Mouse (Mus musculus): ENCODE results near the gene A430078G23Rik.
A peak's percentile ranks its signal among the peaks of the same experiment; 100 is the strongest.
"Not testable (repeated sequence)": the region's sequence is repeated elsewhere in the genome, so short reads cannot be mapped to it uniquely, and the experiment has no call there.

Gene A430078G23Rik

DNA sequence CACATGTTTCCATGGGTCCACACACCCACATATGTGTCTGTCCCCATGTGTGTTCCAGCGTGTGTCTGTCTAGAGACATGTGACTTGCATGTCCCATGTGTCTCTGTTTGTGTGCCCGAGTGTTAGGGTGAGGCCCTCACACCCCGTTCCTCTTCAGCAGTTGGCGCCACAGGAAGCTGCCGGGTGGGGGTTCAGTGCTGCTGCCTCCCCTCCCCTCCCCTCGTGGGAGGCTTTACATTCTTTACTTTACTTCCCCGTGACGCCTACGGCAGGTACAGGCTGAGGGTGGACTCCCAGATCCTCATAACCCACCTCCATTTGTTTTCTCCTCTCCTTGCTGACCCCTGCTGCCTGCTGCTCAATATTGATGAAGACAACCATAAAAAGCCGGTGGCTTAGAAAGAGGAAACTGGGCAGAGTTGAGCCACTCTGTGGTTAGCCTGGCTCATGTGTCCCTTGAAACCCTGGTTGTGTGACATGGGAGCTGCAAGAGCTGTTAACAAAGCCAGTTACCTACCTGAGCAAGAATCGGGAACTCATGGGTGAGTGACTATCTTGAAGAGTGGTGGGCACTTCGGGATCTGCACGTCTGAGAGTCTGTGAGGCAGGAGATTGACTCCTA, at the start of gene A430078G23Rik:
Gene A430078G23Rik (plus strand): TSS at position 227 of the 622 bp plus-strand sequence.
- DNase-seq (ENCODE audit: low spot score) = no peak

DNA sequence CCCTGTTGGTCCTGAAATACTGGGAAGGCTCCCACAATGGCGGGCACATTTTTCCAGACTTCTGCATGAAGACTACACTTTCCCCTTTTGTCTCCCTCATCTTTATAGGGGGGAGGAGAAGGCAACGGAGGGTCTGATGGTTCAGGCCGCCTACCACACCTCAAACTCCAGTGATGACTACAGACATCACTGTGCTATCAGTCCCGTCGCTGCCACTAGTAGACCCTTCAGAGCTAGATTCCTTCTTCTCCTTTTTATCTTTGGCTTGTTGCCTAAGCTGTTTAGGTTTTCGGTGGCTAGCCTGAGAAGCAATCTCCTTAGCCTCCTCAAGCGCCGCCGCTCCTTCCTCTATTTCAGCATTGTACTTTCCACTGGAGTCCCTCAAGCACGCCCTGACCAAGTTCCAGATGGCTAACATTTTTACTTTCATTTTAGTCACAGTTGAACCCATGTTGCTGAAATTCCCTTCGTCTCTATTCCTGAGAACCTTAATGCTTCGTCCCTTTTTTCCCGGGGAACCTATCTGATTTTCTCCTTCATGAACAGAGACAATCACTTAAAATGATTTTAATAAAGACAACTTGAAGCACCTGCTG, 44.9 kb upstream of the A430078G23Rik start:
- DNase-seq (ENCODE audit: low spot score) = not testable (repeated sequence)

DNA sequence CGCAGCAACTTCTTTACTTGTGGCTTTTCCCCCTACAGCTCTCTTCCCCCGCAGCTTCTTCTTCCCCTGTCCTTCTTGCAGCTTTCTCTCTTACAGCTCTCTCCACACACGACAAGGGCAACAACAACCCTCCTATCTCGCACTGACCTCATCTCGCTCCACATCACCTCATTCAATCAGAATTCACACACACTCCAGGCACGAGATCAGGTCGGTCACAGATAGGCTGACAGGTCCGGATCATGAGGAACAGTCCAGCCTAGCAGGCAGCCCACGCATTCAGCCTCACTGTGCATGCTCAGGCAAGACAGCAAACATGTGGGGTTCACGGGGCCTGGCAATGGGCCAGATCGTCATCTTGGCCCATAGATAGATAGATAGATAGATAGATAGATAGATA, 43.6 kb upstream of the A430078G23Rik start:
- no peak for DNase-seq (ENCODE audit: low spot score)

GRCm38 (mm10) chr8:3311482-3311881, 41.7 kb upstream of the A430078G23Rik start:
- no peak for DNase-seq (ENCODE audit: low spot score)

- not testable (repeated sequence) for DNase-seq (ENCODE audit: low spot score)
Observed at GRCm38 (mm10) chr8:3313417-3313816, 39.8 kb upstream of the A430078G23Rik start.

- no peak for DNase-seq (ENCODE audit: low spot score)
Observed at GRCm38 (mm10) chr8:3313843-3314242, 39.4 kb upstream of the A430078G23Rik start.

GRCm38 (mm10) chr8:3314345-3314744, 38.9 kb upstream of the A430078G23Rik start:
- DNase-seq (ENCODE audit: low spot score) = no peak

DNA sequence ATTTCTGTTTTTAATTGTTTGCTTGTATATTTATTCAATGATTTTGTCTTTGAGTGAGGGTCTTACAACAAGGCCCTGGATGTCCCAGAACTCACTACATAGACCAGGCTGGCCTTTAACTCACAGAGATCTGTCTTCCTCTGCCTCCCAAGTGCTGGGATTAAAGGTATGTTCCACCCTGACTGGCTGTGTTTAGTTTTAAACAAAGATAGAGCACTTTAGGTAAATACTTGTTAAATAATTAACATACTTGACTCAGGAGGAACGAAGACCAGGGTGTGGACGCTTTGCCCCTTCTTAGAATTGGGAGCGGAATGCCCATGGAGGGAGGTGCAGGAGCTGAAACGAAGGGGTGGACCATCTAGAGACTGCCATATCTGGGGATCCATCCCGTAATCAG, 36.6 kb upstream of the A430078G23Rik start:
- no peak for DNase-seq (ENCODE audit: low spot score)

GRCm38 (mm10) chr8:3319267-3319666, 33.9 kb upstream of the A430078G23Rik start:
- not testable (repeated sequence) for DNase-seq (ENCODE audit: low spot score)

DNA sequence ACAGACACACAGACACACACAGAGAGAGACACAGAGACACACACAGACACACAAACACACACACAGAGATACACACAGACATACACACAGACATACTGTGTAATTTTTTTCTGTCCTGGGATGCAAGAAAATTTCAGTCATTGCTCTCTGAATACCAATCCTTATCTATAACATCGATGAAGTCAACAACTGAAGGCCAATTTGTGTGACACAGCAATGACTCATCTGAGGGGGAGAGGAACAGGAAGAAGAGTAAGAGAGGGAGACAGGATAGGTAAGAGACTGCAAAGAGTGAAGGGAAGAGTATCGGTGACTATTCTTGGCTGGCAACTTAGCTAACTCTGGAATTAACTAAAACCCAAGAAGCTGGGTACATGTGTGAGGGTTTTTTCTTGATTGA, 29.0 kb upstream of the A430078G23Rik start:
- DNase-seq (ENCODE audit: low spot score) = no peak

DNA sequence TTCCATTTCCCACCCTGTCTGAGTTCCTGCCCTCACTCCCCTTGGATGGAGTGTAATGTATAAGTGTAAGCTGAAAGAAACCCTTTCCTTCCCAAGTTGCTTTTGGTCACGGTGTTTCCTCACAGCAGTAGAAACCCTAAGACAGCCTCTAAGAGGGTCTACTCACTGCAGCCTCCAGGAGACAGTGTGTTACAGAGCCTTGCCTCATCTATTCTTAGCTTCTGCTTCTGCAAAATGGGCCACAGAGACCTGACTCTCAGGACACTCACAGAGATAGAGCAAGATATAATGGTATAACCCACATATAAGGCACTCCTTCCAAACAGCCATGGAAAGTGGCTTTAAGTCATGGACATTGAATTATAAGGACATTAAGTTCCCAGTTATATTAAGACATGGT, 26.2 kb upstream of the A430078G23Rik start:
- no peak for DNase-seq (ENCODE audit: low spot score)

DNA sequence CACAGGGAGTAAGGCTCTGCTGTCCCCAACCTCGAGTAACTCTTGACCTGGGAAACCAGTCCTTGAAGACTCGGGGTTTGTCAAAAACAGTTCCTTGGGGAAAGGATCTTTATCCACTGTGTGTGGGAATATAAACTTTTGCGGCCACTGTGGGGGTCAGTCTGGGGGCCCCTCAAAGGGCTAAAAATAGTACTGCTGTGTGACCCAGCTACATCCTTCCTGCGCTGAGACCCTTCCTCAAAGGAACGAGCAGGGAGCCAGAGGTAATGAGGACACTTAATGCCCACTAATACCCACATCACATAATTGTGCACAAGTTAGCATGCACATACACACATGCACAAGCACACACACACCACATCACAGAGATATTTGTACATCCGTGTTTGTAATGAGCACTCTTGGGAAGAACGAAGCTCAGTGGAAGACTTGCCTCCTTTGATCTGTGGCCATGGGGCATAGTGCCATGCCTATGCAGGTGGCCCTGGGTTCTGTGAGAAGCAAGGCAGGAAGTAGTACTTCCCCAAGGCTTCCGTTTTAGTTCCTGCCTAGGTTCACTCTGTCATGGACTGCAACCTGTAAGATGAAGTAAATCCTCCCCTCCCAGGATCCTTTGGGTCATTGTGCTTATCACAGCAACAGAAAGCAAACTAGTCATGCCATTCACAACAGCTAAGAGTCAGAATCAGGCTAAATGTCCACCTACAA, 25.5 kb upstream of the A430078G23Rik start:
- DNase-seq (ENCODE audit: low spot score) = no peak

DNA sequence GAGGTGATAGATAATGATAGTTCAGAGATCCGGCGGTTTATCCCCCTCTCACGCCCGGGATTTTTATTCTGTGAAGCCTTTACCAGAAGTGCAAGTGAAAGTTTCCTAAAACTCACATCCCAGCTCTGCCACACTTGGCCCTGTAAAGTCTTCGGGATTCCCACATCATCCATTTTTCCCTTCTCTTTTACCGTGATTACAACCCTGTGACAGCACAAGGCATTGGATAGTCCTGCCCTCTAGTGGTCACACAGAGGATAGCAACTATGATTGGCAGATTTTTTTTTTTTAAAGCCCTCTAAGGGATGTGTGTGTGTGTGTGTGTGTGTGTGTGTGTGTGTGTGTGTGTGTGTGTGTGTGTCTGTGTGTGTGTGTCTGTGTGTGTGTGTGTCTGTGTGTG, 22.6 kb upstream of the A430078G23Rik start:
- peak; percentile 57 for DNase-seq (ENCODE audit: low spot score)

- no peak for DNase-seq (ENCODE audit: low spot score)
Observed at GRCm38 (mm10) chr8:3331692-3332091, 21.5 kb upstream of the A430078G23Rik start.

DNA sequence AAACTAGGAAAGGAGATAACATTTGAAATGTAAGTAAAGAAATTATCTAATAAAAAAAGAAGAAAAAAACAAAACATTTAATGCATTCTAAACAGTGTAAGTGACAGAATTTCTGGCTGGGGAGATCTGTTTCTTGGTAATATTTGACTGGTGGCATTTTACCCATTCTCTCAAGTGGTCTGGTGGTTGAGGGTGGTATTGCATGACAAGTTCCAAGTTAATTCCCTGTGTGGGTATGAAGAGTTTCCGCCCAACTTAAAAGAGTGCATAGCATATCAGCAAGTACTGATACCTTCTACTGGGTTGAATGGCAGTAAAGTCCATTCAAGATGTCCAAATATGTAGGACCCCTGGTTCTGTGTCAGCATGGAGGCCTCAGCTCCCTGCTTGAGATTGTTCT, 17.3 kb upstream of the A430078G23Rik start:
- DNase-seq (ENCODE audit: low spot score) = no peak

DNA sequence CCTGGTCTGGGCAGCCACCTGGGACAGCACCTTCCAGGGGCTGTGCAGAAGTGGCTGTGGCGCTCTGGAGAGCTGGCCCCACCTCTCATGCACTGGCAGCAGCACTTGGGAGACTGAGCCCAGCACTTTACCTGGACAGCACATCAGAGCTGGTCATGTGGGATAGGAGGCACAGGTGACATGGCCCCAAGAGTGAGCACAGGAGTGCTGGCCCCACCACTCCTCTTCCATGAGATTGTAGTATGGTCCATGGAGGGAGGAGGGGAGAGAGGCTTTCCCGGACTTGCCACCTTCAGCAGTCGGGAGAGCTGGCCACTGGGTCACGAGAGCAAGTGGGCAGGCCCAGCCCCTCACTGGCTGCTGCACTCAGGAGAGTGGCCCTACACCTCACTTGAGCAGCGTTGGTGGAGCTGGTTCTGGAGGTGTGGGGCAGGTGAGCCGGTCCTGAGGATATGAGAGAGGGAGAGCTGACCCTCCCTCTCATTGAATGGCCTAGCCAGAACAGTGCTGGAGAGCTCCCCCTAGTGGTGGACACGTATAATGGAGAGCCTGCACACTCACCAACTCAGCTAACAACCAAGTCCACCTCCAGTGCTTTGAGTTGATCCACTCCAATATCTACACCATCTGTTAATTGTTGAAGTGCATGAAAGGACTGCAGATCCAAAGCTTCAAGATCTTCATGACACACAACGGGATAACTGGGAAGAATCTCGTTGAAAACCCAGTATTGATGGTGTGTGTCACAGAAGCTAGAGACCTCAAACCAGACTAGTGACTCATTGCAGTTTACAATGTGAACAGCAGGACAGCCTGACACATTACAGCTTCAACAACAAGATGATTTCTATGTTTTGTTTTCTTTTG, 16.3 kb upstream of the A430078G23Rik start:
- DNase-seq (ENCODE audit: low spot score) = peak; percentile 51

- DNase-seq (ENCODE audit: low spot score) = not testable (repeated sequence)
Observed at GRCm38 (mm10) chr8:3337525-3337824, 15.7 kb upstream of the A430078G23Rik start.

DNA sequence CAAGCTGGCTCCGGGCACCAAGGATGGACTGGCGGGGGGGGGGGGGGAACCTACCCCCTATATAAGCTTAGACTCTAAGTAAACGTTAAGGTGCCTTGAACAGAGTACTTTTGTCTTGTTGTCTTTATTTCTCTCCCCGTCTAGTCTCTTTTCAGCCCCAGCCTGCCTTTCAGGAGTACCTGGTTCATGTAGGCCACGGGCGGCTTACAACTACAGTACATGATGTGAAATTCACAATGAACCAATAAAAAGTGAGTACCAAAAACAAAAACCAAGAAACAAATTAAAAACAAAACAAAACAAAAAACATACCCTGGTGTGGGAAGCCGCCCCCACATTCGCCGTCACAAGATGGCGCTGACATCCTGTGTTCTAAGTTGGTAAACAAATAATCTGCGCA, 15.2 kb upstream of the A430078G23Rik start:
- DNase-seq (ENCODE audit: low spot score) = no peak

DNA sequence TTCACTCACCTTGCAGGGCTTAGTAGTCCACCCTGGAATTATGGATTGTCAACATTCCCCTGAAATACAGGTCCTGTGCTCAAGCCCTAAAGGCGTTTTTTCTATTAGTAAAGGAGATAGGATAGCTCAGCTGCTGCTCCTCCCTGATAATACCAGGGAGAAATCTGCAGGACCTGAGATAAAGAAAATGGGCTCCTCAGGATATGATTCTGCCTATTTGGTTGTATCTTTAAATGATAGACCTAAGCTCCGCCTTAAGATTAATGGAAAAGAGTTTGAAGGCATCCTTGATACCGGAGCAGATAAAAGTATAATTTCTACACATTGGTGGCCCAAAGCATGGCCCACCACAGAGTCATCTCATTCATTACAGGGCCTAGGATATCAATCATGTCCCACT, 12.5 kb upstream of the A430078G23Rik start:
- not testable (repeated sequence) for DNase-seq (ENCODE audit: low spot score)

- DNase-seq (ENCODE audit: low spot score) = no peak
Observed at GRCm38 (mm10) chr8:3345337-3345736, 7.9 kb upstream of the A430078G23Rik start.

GRCm38 (mm10) chr8:3346691-3347413, 6.4 kb upstream of the A430078G23Rik start:
- DNase-seq (ENCODE audit: low spot score) = no peak

All from c-Kit-positive CD71-positive TER-119-positive erythroid progenitor cells, embryonic 14.5 days (primary cell).